Mouse (Mus musculus): Measurements from ENCODE around the gene Elovl7.

Elovl7 gene

GRCm38 (mm10) chr13:108214081-108214484 lies at the start of gene Elovl7:
Gene Elovl7 (plus strand): TSS chr13:108214404.
- peak; percentile 77 for DNase-seq (ENCODE audit: low spot score)

GRCm38 (mm10) chr13:108164621-108165020 lies 49.6 kb upstream of the Elovl7 start:
- no peak for DNase-seq (ENCODE audit: low spot score)

GRCm38 (mm10) chr13:108170002-108170401 lies 44.2 kb upstream of the Elovl7 start:
- DNase-seq (ENCODE audit: low spot score): no peak

GRCm38 (mm10) chr13:108170511-108170910 lies 43.7 kb upstream of the Elovl7 start:
- DNase-seq (ENCODE audit: low spot score): no peak

GRCm38 (mm10) chr13:108179618-108180017 lies 34.6 kb upstream of the Elovl7 start:
- DNase-seq (ENCODE audit: low spot score): no peak

- no peak for DNase-seq (ENCODE audit: low spot score)
Measured at GRCm38 (mm10) chr13:108180821-108181220, 33.4 kb upstream of the Elovl7 start.

- DNase-seq (ENCODE audit: low spot score): no peak
Measured at GRCm38 (mm10) chr13:108184743-108185255, 29.4 kb upstream of the Elovl7 start.

GRCm38 (mm10) chr13:108185530-108185929 lies 28.7 kb upstream of the Elovl7 start:
- DNase-seq (ENCODE audit: low spot score): no peak

- DNase-seq (ENCODE audit: low spot score): no peak
Measured at GRCm38 (mm10) chr13:108187994-108188393, 26.2 kb upstream of the Elovl7 start.

GRCm38 (mm10) chr13:108191074-108191720 lies 23.0 kb upstream of the Elovl7 start:
- peak; percentile 71 for DNase-seq (ENCODE audit: low spot score)

GRCm38 (mm10) chr13:108195474-108195873 lies 18.7 kb upstream of the Elovl7 start:
- DNase-seq (ENCODE audit: low spot score): no peak

- no peak for DNase-seq (ENCODE audit: low spot score)
Measured at GRCm38 (mm10) chr13:108204857-108205256, 9.3 kb upstream of the Elovl7 start.

- no peak for DNase-seq (ENCODE audit: low spot score)
Measured at GRCm38 (mm10) chr13:108207447-108207846, 6.8 kb upstream of the Elovl7 start.

GRCm38 (mm10) chr13:108208090-108208489 lies 6.1 kb upstream of the Elovl7 start:
- no peak for DNase-seq (ENCODE audit: low spot score)

GRCm38 (mm10) chr13:108210960-108211359 lies 3.2 kb upstream of the Elovl7 start:
- no peak for DNase-seq (ENCODE audit: low spot score)

GRCm38 (mm10) chr13:108212397-108213018 lies 1.7 kb upstream of the Elovl7 start:
- no peak for DNase-seq (ENCODE audit: low spot score)

- no peak for DNase-seq (ENCODE audit: low spot score)
Measured at GRCm38 (mm10) chr13:108214485-108215107, 392 bp downstream of the Elovl7 start.

GRCm38 (mm10) chr13:108215231-108215780 lies 1.1 kb downstream of the Elovl7 start:
- peak; percentile 11 for DNase-seq (ENCODE audit: low spot score)

- DNase-seq (ENCODE audit: low spot score): no peak
Measured at GRCm38 (mm10) chr13:108219773-108220172, 5.6 kb downstream of the Elovl7 start.

- no peak for DNase-seq (ENCODE audit: low spot score)
Measured at GRCm38 (mm10) chr13:108229191-108229590, 15.0 kb downstream of the Elovl7 start.

- DNase-seq (ENCODE audit: low spot score): no peak
Measured at GRCm38 (mm10) chr13:108229634-108230330, 15.6 kb downstream of the Elovl7 start.

GRCm38 (mm10) chr13:108240012-108240411 lies 25.8 kb downstream of the Elovl7 start:
- DNase-seq (ENCODE audit: low spot score): no peak

Measured in layer of hippocampus, adult 11-12 months (tissue).